Mouse (Mus musculus): ENCODE data around the gene Scn2a. TPM values are rescaled to one million over a fixed set of nuclear protein-coding genes. Genes with fewer than 3 reads are reported as not detected.

Gene Scn2a
- 0.18 and 0.40 TPM in 2 replicates for polyA plus RNA-seq (2015; fragmentation: Nextera tagmentation; extraction: Ambion mirVana)

GRCm38 (mm10) chr2:65620556-65621166, at the start of gene Scn2a:
TSS of gene Scn2a (plus strand) at chr2:65620771.

Other genes starting within 250 kb of the Scn2a start
- 0.13 and 0.15 TPM in 2 replicates for gene Scn3a, start 53.1 kb upstream of the Scn2a start, polyA plus RNA-seq (2015; fragmentation: Nextera tagmentation; extraction: Ambion mirVana)
- gene Csrnp3, start 225.0 kb downstream of the Scn2a start, polyA plus RNA-seq (2015; fragmentation: Nextera tagmentation; extraction: Ambion mirVana), result not detected in 2 replicates

All from spleen, postnatal 0 days (tissue).